Mouse (Mus musculus) erythroblast, adult 5-6 weeks (primary cell): Measurements from ENCODE around the gene Entpd7. TPM values are rescaled to one million over a fixed set of nuclear protein-coding genes. Genes with fewer than 3 reads are reported as not detected.
A peak's percentile ranks its signal among the peaks of the same experiment; 100 is the strongest.

ENCODE experiments used
- ATAC-seq: replicated peaks from 2 replicates; pipeline ENCODE4 v1.8.0; 2016; ENCODE audit warnings: moderate number of reproducible peaks, mild to moderate bottlenecking, moderate TSS enrichment, inconsistent platforms; ENCODE audit not compliant: poor library complexity, low FRiP score, severe bottlenecking
- total RNA-seq, 2 experiments: library from RNA; stranded (forward) in 1 of 2; stranded (reverse) in 1 of 2; fragments of 150-400 nt in 1 of 2; fragments of 200-764, 138-1000 nt in 1 of 2; gene quantifications; 2 replicates each; pipeline versions ENCODE4 v1.2.3 to v1.2.4; 2015 to 2017; ENCODE audit warnings: low replicate concordance in 2 of 2

The Entpd7 gene
- total RNA-seq, 2 experiments from 2014 or later, result 1.1 to 3.8 TPM

- ATAC-seq, result no peak
Measured at GRCm38 (mm10) chr19:43673513-43674315, 15.8 kb upstream of the Entpd7 start.

- no peak for ATAC-seq
Measured at GRCm38 (mm10) chr19:43674316-43674689, 15.2 kb upstream of the Entpd7 start.

GRCm38 (mm10) chr19:43674730-43675524, 14.5 kb upstream of the Entpd7 start, which contains the start of gene Slc25a28:
Slc25a28 (minus strand) TSS chr19:43674881.
- ATAC-seq, result peak; percentile 92

GRCm38 (mm10) chr19:43675525-43676400, 13.7 kb upstream of the Entpd7 start:
- ATAC-seq, result peak; percentile 30; the same call in 1 of the 2 replicates

GRCm38 (mm10) chr19:43678467-43679003, 10.9 kb upstream of the Entpd7 start:
- no peak for ATAC-seq

GRCm38 (mm10) chr19:43679474-43679981, 9.9 kb upstream of the Entpd7 start:
- ATAC-seq, result no peak

- no peak for ATAC-seq
Measured at GRCm38 (mm10) chr19:43681541-43681940, 7.9 kb upstream of the Entpd7 start.

GRCm38 (mm10) chr19:43692815-43693214, 3.3 kb downstream of the Entpd7 start:
- ATAC-seq, result no peak

GRCm38 (mm10) chr19:43695514-43695964, 6.1 kb downstream of the Entpd7 start:
- no peak for ATAC-seq

- no peak for ATAC-seq
Measured at GRCm38 (mm10) chr19:43697666-43698370, 8.3 kb downstream of the Entpd7 start.

GRCm38 (mm10) chr19:43699021-43699762, 9.7 kb downstream of the Entpd7 start:
- no peak for ATAC-seq

- no peak for ATAC-seq
Measured at GRCm38 (mm10) chr19:43699763-43700155, 10.3 kb downstream of the Entpd7 start.

GRCm38 (mm10) chr19:43704211-43704610, 14.7 kb downstream of the Entpd7 start:
- ATAC-seq, result no peak

- no peak for ATAC-seq
Measured at GRCm38 (mm10) chr19:43704787-43705497, 15.5 kb downstream of the Entpd7 start.

- no peak for ATAC-seq
Measured at GRCm38 (mm10) chr19:43708206-43708605, 18.7 kb downstream of the Entpd7 start.

- no peak for ATAC-seq
Measured at GRCm38 (mm10) chr19:43709317-43709716, 19.8 kb downstream of the Entpd7 start.

GRCm38 (mm10) chr19:43711159-43711916, 21.9 kb downstream of the Entpd7 start:
- ATAC-seq, result no peak
